In the genomic region with DNA sequence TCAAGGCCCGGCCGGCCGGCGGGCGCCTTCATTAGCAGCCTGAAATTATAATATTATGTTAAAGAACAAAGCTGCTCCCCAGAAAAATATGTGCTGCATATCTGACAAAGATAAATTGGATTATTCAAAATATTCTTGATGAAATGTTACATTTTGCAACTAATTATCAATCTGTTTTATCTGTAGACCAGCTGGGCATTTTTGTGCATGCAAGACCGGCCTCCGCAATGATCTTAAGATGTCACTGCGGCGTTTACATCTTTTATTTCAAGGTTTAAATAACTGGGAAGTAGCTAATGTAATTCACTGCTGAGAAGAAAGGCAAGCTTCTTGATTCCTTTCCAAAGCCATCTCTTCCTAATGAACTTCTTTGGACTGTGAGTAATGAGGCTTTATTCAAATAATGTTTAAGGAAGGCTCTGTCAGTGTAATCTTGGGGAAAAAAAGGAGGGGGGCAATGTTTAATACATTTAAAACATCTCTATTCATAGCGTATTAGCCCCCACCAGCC, we compare ENCODE assay signal across 8 mouse cellular contexts.
DNase-seq lines count a peak whose midpoint lies in the region; ATAC-seq lines count a peak whose summit lies in the region.
"Had no signal": no experiment of that assay in that cellular context is flagged by ENCODE, and none has a peak within 500 bp of the region (broad histone marks: within the 10 kb centered on the region; RNA-seq: fewer than 3 reads in every experiment).

No protein-coding gene starts in this region.

- DNase-seq in lung, postnatal 4 days: no peak
- DNase-seq in left cerebral cortex, adult 8-10 months (ENCODE audit: low spot score in 2 of 2): no peak
- no peak for DNase-seq in cerebellum, postnatal 10 days
- DNase-seq: gastrocnemius, postnatal 36 days had no signal

- no peaks in the 10 kb centered on the region for H3K9me3 ChIP-seq in lung, embryonic 15.5 days
- no peaks in the 10 kb centered on the region for H3K9me3 ChIP-seq in forebrain, embryonic 15.5 days
- no peaks in the 10 kb centered on the region for H3K9me3 ChIP-seq in limb, embryonic 12.5 days
- no peaks in the 10 kb centered on the region for H3K9me3 ChIP-seq in stomach, embryonic 16.5 days (replicated peaks; ENCODE audit: control insufficient read depth, low read length)

- no peak for ATAC-seq in lung, embryonic 15.5 days (ENCODE audit: borderline replicate concordance, extremely low read depth, low FRiP score, low TSS enrichment)
- ATAC-seq in forebrain, embryonic 15.5 days (replicated peaks): 0 out of 2 replicates have a peak, but pooled peaks have one; percentile 46
- no peak for ATAC-seq in limb, embryonic 12.5 days (ENCODE audit: insufficient number of reproducible peaks, insufficient read depth, low FRiP score, low TSS enrichment, low read depth)
- no peak for ATAC-seq in stomach, embryonic 16.5 days (ENCODE audit: insufficient read depth, low FRiP score)

- H3K9ac ChIP-seq in lung, embryonic 15.5 days: no peak overlapping the region
- H3K9ac ChIP-seq in forebrain, embryonic 15.5 days (replicated peaks): peak overlapping the region; percentile 33
- peak overlapping the region; percentile 40; the same call in 1 of the 2 replicates for H3K9ac ChIP-seq in limb, embryonic 12.5 days (replicated peaks)
- H3K9ac ChIP-seq in stomach, embryonic 16.5 days (ENCODE audit: low read length): peak overlapping the region; percentile 48; the same call in 1 of the 2 replicates

- 18% methylated on average over 10 of the region's 10 CpGs for WGBS in lung, embryonic 15.5 days
- 3% methylated on average over 10 of the region's 10 CpGs for WGBS in forebrain, embryonic 15.5 days
- WGBS in limb, embryonic 12.5 days: 29% methylated on average over 10 of the region's 10 CpGs
- WGBS in stomach, embryonic 16.5 days: 20% methylated on average over 10 of the region's 10 CpGs

- H3K4me1 ChIP-seq in lung, embryonic 15.5 days: peaks cover 7% of the 10 kb centered on the region
- peaks cover 15% of the 10 kb centered on the region for H3K4me1 ChIP-seq in forebrain, embryonic 15.5 days
- H3K4me1 ChIP-seq in limb, embryonic 12.5 days (replicated peaks): peaks cover 25% of the 10 kb centered on the region
- H3K4me1 ChIP-seq in stomach, embryonic 16.5 days (ENCODE audit: control insufficient read depth, insufficient read depth, low read length): peaks cover 7% of the 10 kb centered on the region; the same call in 1 of the 2 replicates

- no peaks in the 10 kb centered on the region for H3K36me3 ChIP-seq in lung, embryonic 15.5 days
- H3K36me3 ChIP-seq in forebrain, embryonic 15.5 days: no peaks in the 10 kb centered on the region
- no peaks in the 10 kb centered on the region for H3K36me3 ChIP-seq in limb, embryonic 12.5 days
- no peaks in the 10 kb centered on the region for H3K36me3 ChIP-seq in stomach, embryonic 16.5 days (ENCODE audit: control insufficient read depth, insufficient read depth, low read length)

- H3K4me2 ChIP-seq in lung, embryonic 15.5 days: peak overlapping the region; percentile 53
- H3K4me2 ChIP-seq in forebrain, embryonic 15.5 days (replicated peaks): peak overlapping the region; percentile 64
- H3K4me2 ChIP-seq in limb, embryonic 12.5 days: peak overlapping the region; percentile 56
- H3K4me2 ChIP-seq in stomach, embryonic 16.5 days (ENCODE audit: low read depth, low read length): peak overlapping the region; percentile 49

- H3K27ac ChIP-seq in lung, embryonic 15.5 days: no peak overlapping the region
- H3K27ac ChIP-seq in forebrain, embryonic 15.5 days (replicated peaks): no peak overlapping the region
- H3K27ac ChIP-seq in limb, embryonic 12.5 days: no peak overlapping the region
- no peak overlapping the region for H3K27ac ChIP-seq in stomach, embryonic 16.5 days (ENCODE audit: low read length)

- H3K4me3 ChIP-seq in lung, embryonic 15.5 days: peak overlapping the region; percentile 19
- peak overlapping the region; percentile 33 for H3K4me3 ChIP-seq in forebrain, embryonic 15.5 days
- H3K4me3 ChIP-seq in limb, embryonic 12.5 days (replicated peaks): peak overlapping the region; percentile 31
- peak overlapping the region; percentile 27; the same call in 1 of the 2 replicates for H3K4me3 ChIP-seq in stomach, embryonic 16.5 days (replicated peaks; ENCODE audit: low read length)

- peaks cover 42% of the 10 kb centered on the region for H3K27me3 ChIP-seq in lung, embryonic 15.5 days
- peaks cover 22% of the 10 kb centered on the region; the same call in 1 of the 2 replicates for H3K27me3 ChIP-seq in forebrain, embryonic 15.5 days
- peaks cover 56% of the 10 kb centered on the region for H3K27me3 ChIP-seq in limb, embryonic 12.5 days
- H3K27me3 ChIP-seq in stomach, embryonic 16.5 days (ENCODE audit: control insufficient read depth, insufficient read depth, low read length): peaks cover 10% of the 10 kb centered on the region
